Mouse (Mus musculus) testis, adult 2 months (tissue): Measurements from ENCODE around the gene C1qtnf3. TPM values are rescaled to one million over a fixed set of nuclear protein-coding genes. Genes with fewer than 3 reads are reported as not detected.

Source experiments
- H3K27ac ChIP-seq: fragments of 200-500 bp; 2 replicates; pipeline ENCODE4 v1.5.1; 2012; ENCODE audit warnings: low read depth, low read length; ENCODE audit not compliant: control insufficient read depth, insufficient read depth
- H3K27me3 ChIP-seq: fragments of 200-500 bp; 2 replicates; pipeline ENCODE4 v1.6.1; 2012; ENCODE audit warnings: mild to moderate bottlenecking, low read length, moderate library complexity; ENCODE audit not compliant: control insufficient read depth, insufficient read depth
- H3K36me3 ChIP-seq: fragments of 200-500 bp; 2 replicates; pipeline ENCODE4 v1.6.1; 2012; ENCODE audit warnings: mild to moderate bottlenecking, low read length; ENCODE audit not compliant: control insufficient read depth, insufficient read depth
- H3K4me1 ChIP-seq: fragments of 200-500 bp; 2 replicates; pipeline ENCODE4 v1.6.1; 2012; ENCODE audit warnings: low read length; ENCODE audit not compliant: control insufficient read depth, insufficient read depth
- H3K4me3 ChIP-seq: fragments of 200-500 bp; 2 replicates; pipeline ENCODE4 v1.5.1; 2012; ENCODE audit warnings: low read depth, mild to moderate bottlenecking, low read length, moderate library complexity, mixed read lengths; ENCODE audit not compliant: control insufficient read depth
- CTCF ChIP-seq: fragments of 200-500 bp; IDR thresholded peaks from 2 replicates; pipeline ENCODE4 v1.5.1; 2012; ENCODE audit warnings: low read depth, mild to moderate bottlenecking, inconsistent platforms, low read length, moderate library complexity; ENCODE audit not compliant: control insufficient read depth, insufficient read depth, insufficient replicate concordance
- POLR2A ChIP-seq: fragments of 200-500 bp; IDR thresholded peaks from 2 replicates; pipeline ENCODE4 v1.6.1; 2012; ENCODE audit warnings: low read depth, mild to moderate bottlenecking, inconsistent platforms, low read length, moderate library complexity; ENCODE audit not compliant: control insufficient read depth
- polyA plus RNA-seq: library from polyadenylated mRNA; depleted of rRNA; stranded (reverse); fragments of >200 nt; gene quantifications from 2 replicates; pipeline ENCODE4 v1.2.3, GENCODE M21; 2012

C1qtnf3 gene
- polyA plus RNA-seq, 1 experiment, result 3.1 TPM

DNA sequence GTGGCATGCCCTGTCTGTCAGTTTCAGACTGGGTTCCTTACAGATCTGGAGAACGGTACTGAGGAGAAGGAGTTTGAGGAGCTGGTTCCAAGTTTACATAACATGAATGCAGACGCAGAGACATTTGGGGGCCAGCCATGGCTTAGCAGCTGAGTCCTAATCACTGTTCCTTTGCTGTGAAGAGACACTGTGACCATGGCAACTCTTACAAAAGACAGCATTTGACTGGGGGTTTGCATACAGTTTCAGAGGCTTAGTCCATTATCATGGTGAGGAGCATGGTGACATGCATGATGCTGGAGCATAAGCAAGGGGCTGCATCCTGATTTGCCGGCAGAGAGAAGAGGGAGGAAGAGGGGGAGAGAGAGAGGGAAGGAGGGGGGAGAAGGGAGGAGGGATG, 29.6 kb upstream of the C1qtnf3 start:
- H3K4me1 ChIP-seq, result no peaks in the 10 kb centered on the region
- TF ChIP-seq POLR2A (no peak), CTCF (no peak)
- H3K4me3 ChIP-seq, result no peak overlapping the region
- H3K36me3 ChIP-seq, result no peaks in the 10 kb centered on the region
- H3K27me3 ChIP-seq, result no peaks in the 10 kb centered on the region
- no peak overlapping the region for H3K27ac ChIP-seq

DNA sequence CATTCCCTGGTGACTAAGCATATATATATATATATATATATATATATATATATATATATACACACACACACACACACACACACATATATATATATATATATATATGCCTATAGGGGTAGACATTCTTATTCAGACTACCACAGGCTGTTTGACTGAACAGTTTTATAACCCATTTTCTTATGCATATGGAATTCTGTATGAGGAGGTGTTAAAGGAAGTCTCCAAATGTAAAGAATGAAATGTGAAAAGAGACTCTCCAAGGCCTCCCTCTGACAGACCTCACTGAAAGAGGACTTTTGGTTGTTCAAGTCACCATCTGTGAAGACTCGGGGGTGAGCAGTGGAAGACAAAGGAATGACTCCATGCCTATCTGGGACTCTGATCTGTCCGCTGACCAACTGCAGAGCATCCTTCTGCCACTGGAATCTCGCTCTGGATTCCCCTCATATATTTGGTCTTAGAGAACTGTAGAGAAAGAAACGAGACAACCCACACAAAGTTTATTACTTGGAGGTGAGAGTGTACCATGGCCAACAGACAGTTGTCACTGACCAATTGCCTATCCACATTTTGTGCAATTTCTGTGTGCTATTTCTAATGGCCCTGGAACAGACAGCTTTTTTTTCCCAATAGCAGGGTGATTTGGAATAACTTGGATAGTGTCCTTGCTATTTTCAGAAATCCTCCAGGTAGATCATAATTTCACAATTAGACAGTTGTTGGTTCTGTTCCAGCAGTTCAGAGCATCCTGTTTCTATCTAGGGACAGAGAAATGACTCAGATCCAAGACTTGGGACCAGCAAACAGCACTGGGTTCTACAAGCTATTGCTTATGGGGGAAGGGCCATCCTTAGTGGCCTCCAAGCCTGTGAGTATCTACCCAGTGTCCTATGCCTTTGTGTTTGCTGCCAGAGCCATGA, 28.8 kb upstream of the C1qtnf3 start:
- H3K4me3 ChIP-seq, result no peak overlapping the region
- no peak for TF ChIP-seq POLR2A
- TF ChIP-seq CTCF, result no peak
- H3K4me1 ChIP-seq, result no peaks in the 10 kb centered on the region
- no peak overlapping the region for H3K27ac ChIP-seq
- H3K27me3 ChIP-seq, result no peaks in the 10 kb centered on the region
- no peaks in the 10 kb centered on the region for H3K36me3 ChIP-seq

- H3K4me1 ChIP-seq, result no peaks in the 10 kb centered on the region
- no peak overlapping the region for H3K27ac ChIP-seq
- no peaks in the 10 kb centered on the region for H3K27me3 ChIP-seq
- H3K4me3 ChIP-seq, result no peak overlapping the region
- H3K36me3 ChIP-seq, result no peaks in the 10 kb centered on the region
- TF ChIP-seq CTCF (no peak), POLR2A (no peak)
Observed at GRCm38 (mm10) chr15:10927325-10927724, 24.8 kb upstream of the C1qtnf3 start.

GRCm38 (mm10) chr15:10928633-10929270, 23.4 kb upstream of the C1qtnf3 start:
- Histone ChIP-seq H3K4me1 (no peaks in the 10 kb centered on the region), H3K4me3 (no peak overlapping the region), H3K27ac (no peak overlapping the region), H3K36me3 (no peaks in the 10 kb centered on the region), H3K27me3 (no peaks in the 10 kb centered on the region)
- TF ChIP-seq POLR2A, result no peak
- TF ChIP-seq CTCF, result no peak

DNA sequence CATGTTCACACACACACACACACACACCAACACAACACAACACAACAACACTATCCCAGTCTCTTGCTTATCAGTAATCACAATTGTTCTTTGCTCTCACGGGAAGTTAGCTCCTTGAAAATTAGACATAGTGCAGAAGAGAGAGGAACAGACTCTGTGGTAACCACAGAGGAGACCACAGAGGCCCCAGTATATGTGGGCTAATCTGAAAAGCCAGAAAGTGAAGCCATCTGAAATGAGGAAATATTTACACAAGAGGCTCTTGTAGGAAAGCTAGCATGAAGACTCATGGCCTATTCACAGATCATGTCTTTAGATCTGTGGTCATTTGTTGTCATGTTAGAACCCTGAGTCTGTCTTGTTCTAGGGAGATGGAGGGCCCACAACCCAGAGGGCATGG, 18.2 kb upstream of the C1qtnf3 start:
- Histone ChIP-seq H3K27me3 (no peaks in the 10 kb centered on the region), H3K4me3 (no peak overlapping the region), H3K27ac (no peak overlapping the region), H3K36me3 (no peaks in the 10 kb centered on the region), H3K4me1 (no peaks in the 10 kb centered on the region)
- TF ChIP-seq POLR2A (no peak), CTCF (no peak)

- TF ChIP-seq POLR2A, result no peak
- no peak for TF ChIP-seq CTCF
- H3K36me3 ChIP-seq, result no peaks in the 10 kb centered on the region
- H3K4me3 ChIP-seq, result no peak overlapping the region
- H3K4me1 ChIP-seq, result no peaks in the 10 kb centered on the region
- no peak overlapping the region for H3K27ac ChIP-seq
- H3K27me3 ChIP-seq, result no peaks in the 10 kb centered on the region
Observed at GRCm38 (mm10) chr15:10940148-10941108, 11.7 kb upstream of the C1qtnf3 start.
